9 mouse cellular contexts compared by ENCODE assay signal in genomic region chr10:80130403-80131031, GRCm38 (mm10). TPM values are rescaled to one million over a fixed set of nuclear protein-coding genes. Genes with fewer than 3 reads are reported as not detected.
A peak's percentile ranks its signal among the peaks of the same experiment; 100 is the strongest.
DNase-seq lines count a peak whose midpoint lies in the region; ATAC-seq and TF ChIP-seq lines count a peak whose summit lies in the region.
"Had no signal": no experiment of that assay in that cellular context is flagged by ENCODE, and none has a peak within 500 bp of the region (broad histone marks: within the 10 kb centered on the region; RNA-seq: fewer than 3 reads in every experiment).

No protein-coding gene starts in this region.

- H3K27ac ChIP-seq in layer of hippocampus, adult 2 months = peak overlapping the region; percentile 8; the same call in 1 of the 2 replicates
- H3K27ac ChIP-seq in embryonic facial prominence, embryonic 10.5 days (replicated peaks) = 0 out of 2 replicates have a peak overlapping the region, but pooled peaks have one; percentile 48
- no peak overlapping the region; the same call in none of the 2 replicates for H3K27ac ChIP-seq in intestine, postnatal 0 days (ENCODE audit: low read depth, low read length)
- peak overlapping the region; percentile 66 for H3K27ac ChIP-seq in liver, postnatal 0 days (ENCODE audit: low read depth)

- H3K9me3 ChIP-seq in embryonic facial prominence, embryonic 10.5 days = no peaks in the 10 kb centered on the region
- H3K9me3 ChIP-seq in intestine, postnatal 0 days (ENCODE audit: control insufficient read depth) = no peaks in the 10 kb centered on the region
- no peaks in the 10 kb centered on the region for H3K9me3 ChIP-seq in liver, postnatal 0 days (ENCODE audit: low read length)

- TF ChIP-seq CTCF in layer of hippocampus, adult 2 months (conservative IDR thresholded peaks at IDR 0.05) = no peak
- TF ChIP-seq CTCF in intestine, postnatal 0 days (IDR thresholded peaks at IDR 0.05; ENCODE audit: low read depth) = peak; percentile 58
- TF ChIP-seq CTCF in liver, postnatal 0 days (IDR thresholded peaks at IDR 0.05; ENCODE audit: low read depth) = peak; percentile 36

- peak; percentile 67 for ATAC-seq in intestine, postnatal 0 days
- peak; percentile 86 for ATAC-seq in liver, postnatal 0 days

- peaks cover 100% of the 10 kb centered on the region for H3K36me3 ChIP-seq in embryonic facial prominence, embryonic 10.5 days (replicated peaks)
- H3K36me3 ChIP-seq in intestine, postnatal 0 days (ENCODE audit: control insufficient read depth, insufficient read depth) = peaks cover 69% of the 10 kb centered on the region
- peaks cover 55% of the 10 kb centered on the region for H3K36me3 ChIP-seq in liver, postnatal 0 days (replicated peaks; ENCODE audit: insufficient read depth, low read length)

- no peak for TF ChIP-seq EP300 in liver, postnatal 0 days (IDR thresholded peaks at IDR 0.05; ENCODE audit: low read depth)

- no peak overlapping the region for H3K4me3 ChIP-seq in layer of hippocampus, adult 2 months
- H3K4me3 ChIP-seq in embryonic facial prominence, embryonic 10.5 days = peak overlapping the region; percentile 47
- no peak overlapping the region for H3K4me3 ChIP-seq in intestine, postnatal 0 days (ENCODE audit: low read depth, low read length)
- no peak overlapping the region for H3K4me3 ChIP-seq in liver, postnatal 0 days (ENCODE audit: low read depth, low read length)
- H3K4me3 ChIP-seq: left cerebral cortex, adult 2 months had no signal

- 87% methylated on average over 18 of the region's 18 CpGs for WGBS in embryonic facial prominence, embryonic 10.5 days
- WGBS in intestine, postnatal 0 days = 46% methylated on average over 18 of the region's 18 CpGs
- WGBS in liver, postnatal 0 days (ENCODE audit: insufficient replicate concordance) = 70% methylated on average over 18 of the region's 18 CpGs

- H3K9ac ChIP-seq in intestine, postnatal 0 days (ENCODE audit: low read depth, low read length) = no peak overlapping the region
- no peak overlapping the region; the same call in 1 of the 2 replicates for H3K9ac ChIP-seq in liver, postnatal 0 days (replicated peaks)

- peaks cover 48% of the 10 kb centered on the region for H3K27me3 ChIP-seq in embryonic facial prominence, embryonic 10.5 days (replicated peaks; ENCODE audit: low read depth, poor library complexity, severe bottlenecking)
- H3K27me3 ChIP-seq in intestine, postnatal 0 days (replicated peaks; ENCODE audit: control insufficient read depth, insufficient read depth, low read length) = no peaks in the 10 kb centered on the region
- no peaks in the 10 kb centered on the region for H3K27me3 ChIP-seq in liver, postnatal 0 days (ENCODE audit: insufficient read depth, low read length)

- DNase-seq in layer of hippocampus, adult 2 months (ENCODE audit: low spot score in 2 of 2) = no peak
- DNase-seq in layer of hippocampus, adult 11-12 months (ENCODE audit: low spot score) = no peak
- DNase-seq in embryonic facial prominence, embryonic 10.5 days (ENCODE audit: low spot score) = no peak
- DNase-seq in liver, postnatal 0 days = peak; percentile 69
- no peak for DNase-seq in layer of hippocampus, postnatal 10 days (ENCODE audit: low spot score in 2 of 2)
- DNase-seq in urinary bladder, postnatal 10 days (ENCODE audit: low spot score) = no peak
- no peak for DNase-seq in B cell, adult 2 months

- peaks cover 32% of the 10 kb centered on the region for H3K4me1 ChIP-seq in embryonic facial prominence, embryonic 10.5 days
- H3K4me1 ChIP-seq in intestine, postnatal 0 days (replicated peaks; ENCODE audit: control insufficient read depth, insufficient read depth, low read length) = peaks cover 5% of the 10 kb centered on the region; the same call in 1 of the 2 replicates
- peaks cover 17% of the 10 kb centered on the region for H3K4me1 ChIP-seq in liver, postnatal 0 days (ENCODE audit: insufficient read depth)

- peak overlapping the region; percentile 32 for H3K4me2 ChIP-seq in intestine, postnatal 0 days (replicated peaks; ENCODE audit: low read depth)
- H3K4me2 ChIP-seq in liver, postnatal 0 days (ENCODE audit: low read depth, low read length) = peak overlapping the region; percentile 13; the same call in 1 of the 2 replicates

RNA-seq across cellular contexts. Expression of gene Atp5d, which starts 7.9 kb away (rescaled TPM):
- total RNA-seq in layer of hippocampus, adult 2 months (2021) = 100 to 1,000 TPM; 332 to 344 TPM
- 491 and 493 TPM in 2 replicates for polyA plus RNA-seq in embryonic facial prominence, embryonic 10.5 days (2016; fragmentation: Nextera tagmentation; extraction: Ambion mirVana)
- polyA plus RNA-seq in intestine, postnatal 0 days (2015; fragmentation: Nextera tagmentation; extraction: Ambion mirVana) = 1,009 and 1,013 TPM in 2 replicates
- 537 and 576 TPM in 2 replicates for polyA plus RNA-seq in liver, postnatal 0 days (2015; fragmentation: Nextera tagmentation; extraction: Ambion mirVana)
- total RNA-seq in layer of hippocampus, postnatal 10 days (2021) = 100 to 1,000 TPM; 385 to 392 TPM

RNA-seq across cellular contexts. Expression of gene Cbarp, which starts 10.1 kb away (rescaled TPM):
- 100 to 1,000 TPM; 331 to 341 TPM for total RNA-seq in layer of hippocampus, adult 2 months (2021)
- 4.9 and 8.5 TPM in 2 replicates for polyA plus RNA-seq in embryonic facial prominence, embryonic 10.5 days (2016; fragmentation: Nextera tagmentation; extraction: Ambion mirVana)
- 2.1 and 2.7 TPM in 2 replicates for polyA plus RNA-seq in intestine, postnatal 0 days (2015; fragmentation: Nextera tagmentation; extraction: Ambion mirVana)
- 0.11 and 0.18 TPM in 2 replicates for polyA plus RNA-seq in liver, postnatal 0 days (2015; fragmentation: Nextera tagmentation; extraction: Ambion mirVana)
- total RNA-seq in layer of hippocampus, postnatal 10 days (2021) = 100 to 1,000 TPM; 360 to 374 TPM

RNA-seq across cellular contexts. Expression of gene Stk11, which starts 14.9 kb away (rescaled TPM):
- total RNA-seq in layer of hippocampus, adult 2 months (2021) = 10 to 100 TPM; 96.8 to 97.7 TPM
- polyA plus RNA-seq in embryonic facial prominence, embryonic 10.5 days (2016; fragmentation: Nextera tagmentation; extraction: Ambion mirVana) = 16.1 and 17.5 TPM in 2 replicates
- 11.7 and 12.4 TPM in 2 replicates for polyA plus RNA-seq in intestine, postnatal 0 days (2015; fragmentation: Nextera tagmentation; extraction: Ambion mirVana)
- polyA plus RNA-seq in liver, postnatal 0 days (2015; fragmentation: Nextera tagmentation; extraction: Ambion mirVana) = 9.1 and 11.2 TPM in 2 replicates
- 10 to 100 TPM; 77.1 to 88.3 TPM for total RNA-seq in layer of hippocampus, postnatal 10 days (2021)

RNA-seq across cellular contexts. Expression of gene Midn, which starts 17.6 kb away (rescaled TPM):
- 10 to 100 TPM; 53.1 to 54.5 TPM for total RNA-seq in layer of hippocampus, adult 2 months (2021)
- polyA plus RNA-seq in embryonic facial prominence, embryonic 10.5 days (2016; fragmentation: Nextera tagmentation; extraction: Ambion mirVana) = 22.2 TPM in 2 replicates
- 18.1 and 19.5 TPM in 2 replicates for polyA plus RNA-seq in intestine, postnatal 0 days (2015; fragmentation: Nextera tagmentation; extraction: Ambion mirVana)
- polyA plus RNA-seq in liver, postnatal 0 days (2015; fragmentation: Nextera tagmentation; extraction: Ambion mirVana) = 3.0 and 4.3 TPM in 2 replicates
- total RNA-seq in layer of hippocampus, postnatal 10 days (2021) = 100 to 1,000 TPM; 112 to 128 TPM

RNA-seq across cellular contexts. Expression of gene Sbno2, which starts 25.1 kb away (rescaled TPM):
- 10 to 100 TPM; 22.4 to 23.4 TPM for total RNA-seq in layer of hippocampus, adult 2 months (2021)
- 16.2 and 18.2 TPM in 2 replicates for polyA plus RNA-seq in embryonic facial prominence, embryonic 10.5 days (2016; fragmentation: Nextera tagmentation; extraction: Ambion mirVana)
- 9.8 and 11.1 TPM in 2 replicates for polyA plus RNA-seq in intestine, postnatal 0 days (2015; fragmentation: Nextera tagmentation; extraction: Ambion mirVana)
- polyA plus RNA-seq in liver, postnatal 0 days (2015; fragmentation: Nextera tagmentation; extraction: Ambion mirVana) = 7.4 and 8.7 TPM in 2 replicates
- total RNA-seq in layer of hippocampus, postnatal 10 days (2021) = 10 to 100 TPM; 19.7 to 23.9 TPM
